Mouse (Mus musculus): ENCODE measurements at regions not wholly inside any gene's neighbourhood (a gene's known extent, or its start where the extent isn't known, plus 50 kb on each side); places are given as distances from the start of the nearest gene placed in this dataset.

DNA sequence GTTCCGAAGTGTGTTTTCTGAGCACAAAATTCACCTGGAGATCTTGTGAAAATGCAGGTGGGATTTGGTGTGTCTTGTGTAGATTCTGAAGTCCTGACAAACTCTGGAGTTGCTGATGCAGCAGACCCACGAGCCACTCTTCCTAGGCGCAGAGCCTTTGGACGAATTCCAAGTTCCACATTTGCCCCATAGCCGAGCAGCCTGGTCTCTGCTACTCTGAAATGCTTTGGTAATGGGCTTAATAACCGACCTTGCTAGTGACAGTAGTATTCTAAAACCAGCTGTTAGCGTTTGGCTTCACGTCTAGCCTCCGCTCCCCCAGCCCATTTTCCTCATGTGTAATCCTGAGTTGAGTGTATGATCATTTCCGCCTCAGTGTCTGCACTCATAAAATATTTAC is 139.5 kb downstream of the Usp46 start:
- no peak for DNase-seq (ENCODE audit: low read depth, low spot score)

DNA sequence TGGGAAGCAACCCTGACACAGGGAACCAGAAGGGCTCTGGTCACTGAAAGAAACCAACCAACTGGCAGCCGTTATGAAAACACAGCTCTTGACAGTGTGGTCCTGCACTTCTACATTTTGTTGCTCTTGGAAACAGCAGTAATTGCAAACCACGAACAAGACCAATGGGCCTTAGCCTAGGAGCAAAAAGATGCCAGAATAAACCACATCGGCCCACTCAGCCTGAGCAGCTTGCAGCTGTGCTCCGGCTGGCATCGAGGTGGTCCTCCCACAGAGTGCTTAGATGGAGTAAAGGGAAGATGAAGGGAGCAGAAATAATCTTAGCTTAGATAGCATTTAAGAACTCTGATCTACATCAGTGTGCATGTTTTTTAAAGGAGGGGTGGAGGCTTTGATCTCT is 138.0 kb downstream of the Usp46 start:
- DNase-seq (ENCODE audit: low read depth, low spot score) = no peak

DNA sequence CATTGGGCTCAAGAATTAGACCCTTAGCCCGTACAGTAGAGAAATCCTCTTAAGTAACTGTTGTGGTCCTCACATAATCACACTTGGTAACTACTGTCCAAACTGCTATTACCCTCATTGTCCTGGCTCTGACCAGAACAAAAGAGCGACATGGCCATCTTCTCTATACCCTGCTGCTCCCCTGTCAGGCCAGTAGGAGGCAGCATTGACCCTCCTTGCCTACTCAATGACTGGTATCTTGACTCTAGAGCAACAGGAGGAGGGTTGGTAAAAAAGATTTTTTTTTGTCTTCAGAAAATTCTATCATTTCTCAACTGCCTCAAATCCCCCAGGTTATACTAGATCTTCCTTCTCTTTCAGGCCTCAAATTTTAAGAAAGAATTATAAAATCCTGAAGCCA is 130.4 kb downstream of the Usp46 start:
- DNase-seq (ENCODE audit: low read depth, low spot score) = peak; percentile 51

DNA sequence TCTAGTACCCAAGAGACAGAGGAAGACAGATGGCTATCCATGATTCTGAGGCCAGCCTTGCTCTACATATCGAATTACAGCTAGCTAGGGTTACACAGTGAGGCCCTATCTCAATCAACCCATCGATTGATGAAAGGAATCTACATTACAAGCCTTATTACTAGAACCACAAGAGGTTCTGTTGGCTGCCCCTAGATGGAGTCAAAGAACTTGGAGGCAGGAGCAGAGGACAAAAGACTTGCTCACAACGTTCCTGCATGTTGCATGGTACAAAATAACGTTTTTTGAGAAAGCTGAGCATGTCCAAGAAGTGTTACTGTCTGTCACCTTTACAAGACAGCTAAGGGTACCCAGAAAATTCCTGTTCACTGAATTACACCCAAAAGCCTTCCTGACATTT is 129.8 kb downstream of the Usp46 start:
- DNase-seq (ENCODE audit: low read depth, low spot score) = peak; percentile 27

DNA sequence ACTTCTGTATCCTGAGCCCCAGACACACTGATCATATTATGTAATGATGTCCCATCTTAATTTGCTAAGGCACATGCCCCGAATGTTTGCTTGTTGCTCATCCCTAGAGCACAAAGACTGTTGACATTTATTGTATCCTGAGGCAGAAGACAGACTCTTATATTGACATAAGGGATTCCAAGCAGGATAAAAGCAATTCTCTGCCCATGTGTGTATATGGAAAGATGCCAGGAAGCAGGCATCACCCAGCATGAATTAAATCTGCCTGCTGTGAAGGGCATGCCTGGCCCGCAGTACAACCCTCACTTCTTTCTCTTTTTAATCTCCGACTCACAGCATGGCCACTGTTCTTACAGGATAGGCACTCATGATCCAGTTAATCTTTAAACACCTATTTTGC is 125.3 kb downstream of the Usp46 start:
- DNase-seq (ENCODE audit: low read depth, low spot score) = no peak

DNA sequence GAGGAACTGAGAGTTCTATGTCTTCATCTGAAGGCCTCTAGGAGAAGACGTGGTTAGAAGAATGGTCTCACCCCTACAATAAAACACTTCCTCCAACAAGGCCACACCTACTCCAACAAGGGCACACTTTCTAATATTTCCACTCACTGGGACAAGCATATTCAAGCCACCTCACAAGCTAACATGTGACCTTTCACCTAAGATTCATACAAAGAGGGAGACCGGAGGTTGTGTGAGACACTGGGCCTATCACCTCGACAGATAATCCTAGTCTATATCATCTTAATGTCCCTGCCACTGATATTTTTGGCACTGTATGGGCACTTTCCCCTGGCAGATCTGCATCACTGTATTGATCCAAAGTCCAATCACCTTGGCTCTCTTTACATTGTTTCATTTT is 122.6 kb downstream of the Usp46 start:
- no peak for DNase-seq (ENCODE audit: low read depth, low spot score)

DNA sequence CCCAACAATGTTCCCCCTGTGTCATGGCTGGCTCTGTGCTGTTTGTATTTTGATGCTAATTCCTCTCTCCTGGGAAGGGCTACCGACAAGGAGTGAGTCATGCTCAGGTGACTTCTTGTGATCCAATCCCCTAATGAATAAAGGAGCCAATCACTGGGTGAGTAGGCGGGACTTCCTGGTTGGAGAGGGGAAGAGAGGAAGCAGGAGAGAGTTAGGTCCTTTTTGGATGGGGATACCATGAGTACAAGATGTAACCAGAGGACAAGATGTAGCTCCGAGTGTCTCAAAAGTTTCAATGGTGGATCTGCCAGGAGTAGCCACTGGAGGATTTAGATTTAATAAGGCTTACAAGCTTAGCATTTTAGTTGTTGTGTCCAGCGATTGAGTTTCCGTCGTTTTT is 122.1 kb downstream of the Usp46 start:
- peak; percentile 85 for DNase-seq (ENCODE audit: low read depth, low spot score)

DNA sequence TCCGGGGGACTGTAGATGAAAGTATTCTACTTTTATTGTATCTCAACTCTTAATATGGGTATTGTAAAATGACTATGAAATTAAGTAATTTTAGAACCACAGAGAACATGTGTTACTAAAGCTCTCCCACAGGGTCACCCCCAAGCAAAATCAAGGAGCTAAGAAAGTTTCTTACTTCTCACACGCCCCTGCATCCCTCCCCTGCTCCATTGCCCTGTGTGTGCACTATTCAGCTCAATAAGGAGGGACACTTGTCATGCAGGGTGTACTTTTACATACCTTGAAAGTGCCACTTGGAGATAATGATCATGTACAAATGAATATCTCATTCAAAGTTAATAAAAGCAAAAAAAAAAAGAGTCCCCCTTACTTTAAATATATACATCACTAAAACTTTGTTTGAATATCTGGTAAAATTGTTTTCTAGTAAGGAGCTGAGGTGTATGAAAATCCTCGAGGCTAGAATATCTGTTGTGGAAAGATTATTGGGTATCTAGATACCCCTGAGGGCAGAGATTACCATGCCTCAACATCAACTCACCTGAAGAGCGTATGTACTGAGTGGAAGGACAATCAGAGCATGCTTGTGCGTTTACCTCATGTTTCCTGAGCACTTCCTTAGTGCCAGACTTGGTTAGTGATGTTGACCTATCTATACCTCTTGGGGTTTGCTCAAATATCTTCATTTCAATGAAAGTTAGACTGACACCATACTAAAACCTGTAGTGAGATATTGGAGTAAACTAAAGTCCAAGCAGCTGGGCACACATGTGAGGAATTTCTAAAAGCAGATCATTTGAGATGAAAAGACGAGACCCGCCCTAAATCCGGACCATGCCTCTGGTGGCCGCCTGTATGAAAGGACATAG is 120.0 kb downstream of the Usp46 start:
- no peak for DNase-seq (ENCODE audit: low read depth, low spot score)
